Mouse (Mus musculus) liver, embryonic 12.5 days (tissue): ENCODE results near the gene Ap3d1. TPM values are rescaled to one million over a fixed set of nuclear protein-coding genes. Genes with fewer than 3 reads are reported as not detected.

Source experiments
- ATAC-seq: fragments of 200-750 bp; cut with Nextera tagmentation; 2 replicates; pipeline ENCODE4 v1.8.0; 2017; ENCODE audit warnings: moderate number of reproducible peaks, mild to moderate bottlenecking, moderate library complexity
- H3K27ac ChIP-seq: fragments of 300-500 bp; sonication (generic); 2 replicates; pipeline ENCODE4 v1.5.1; 2016; ENCODE audit warnings: mild to moderate bottlenecking
- H3K27me3 ChIP-seq: fragments of 300-500 bp; sonication (generic); replicated peaks from 2 replicates; pipeline ENCODE4 v1.6.1; 2016; ENCODE audit warnings: mild to moderate bottlenecking, moderate library complexity
- H3K36me3 ChIP-seq: fragments of 300-500 bp; sonication (generic); 2 replicates; pipeline ENCODE4 v1.6.1; 2016; ENCODE audit warnings: mild to moderate bottlenecking, moderate library complexity
- H3K4me1 ChIP-seq: fragments of 300-500 bp; sonication (generic); 2 replicates; pipeline ENCODE4 v1.6.1; 2016
- H3K4me2 ChIP-seq: fragments of 300-500 bp; sonication (generic); 2 replicates; pipeline ENCODE4 v1.6.1; 2016; ENCODE audit warnings: mild to moderate bottlenecking, moderate library complexity
- H3K4me3 ChIP-seq: fragments of 300-500 bp; sonication (generic); 2 replicates; pipeline ENCODE4 v1.5.1; 2016; ENCODE audit warnings: mild to moderate bottlenecking, moderate library complexity
- H3K9ac ChIP-seq: fragments of 300-500 bp; sonication (generic); 2 replicates; pipeline ENCODE4 v1.6.1; 2016; ENCODE audit warnings: mild to moderate bottlenecking, moderate library complexity
- H3K9me3 ChIP-seq: fragments of 300-500 bp; sonication (generic); replicated peaks from 2 replicates; pipeline ENCODE4 v1.6.1; 2016; ENCODE audit warnings: mild to moderate bottlenecking, moderate library complexity
- WGBS: fragments of 180-500 bp; shearing (Covaris S2); methylation state at CpG from one replicate; pipeline ENCODE4 v1.1.7; 2016; ENCODE audit not compliant: insufficient replicate concordance; 5-methylcytosine and 5-hydroxymethylcytosine counted together
- polyA plus RNA-seq: library from polyadenylated mRNA; unstranded; fragments of >200 nt; fragmentation: Nextera tagmentation; extraction: Ambion mirVana; gene quantifications from 2 replicates; pipeline ENCODE4 v1.2.1, GENCODE M21; 2016

Gene Ap3d1
- polyA plus RNA-seq, 1 experiment from 2014 or later = 38.2 TPM

DNA sequence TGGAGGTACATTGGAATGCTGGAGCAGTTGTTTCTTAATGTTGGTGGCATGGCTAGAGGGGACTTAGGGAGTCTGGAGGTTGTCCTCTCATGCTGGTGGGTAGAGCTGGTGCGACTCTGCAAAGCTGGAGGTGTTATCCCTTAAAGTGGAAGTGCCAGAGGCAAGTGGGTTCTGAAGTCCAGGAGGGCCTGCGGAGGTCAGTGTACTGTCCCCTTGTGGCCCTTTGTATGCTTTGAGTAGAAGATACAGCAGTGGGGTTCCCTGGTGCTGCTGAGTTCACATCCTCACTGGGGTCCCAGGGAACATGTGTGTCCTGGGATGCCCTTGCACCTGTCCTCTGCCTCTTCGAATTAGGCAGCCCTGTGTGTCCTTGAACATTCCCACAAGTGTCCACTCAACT lies 14.0 kb upstream of the Ap3d1 start:
- no peaks in the 10 kb centered on the region for H3K9me3 ChIP-seq
- peak overlapping the region; percentile 87 for H3K4me2 ChIP-seq
- no peak for ATAC-seq
- H3K4me1 ChIP-seq = peaks cover 80% of the 10 kb centered on the region
- H3K36me3 ChIP-seq = 0 out of 2 replicates have a peak, but pooled peaks cover 2% of the 10 kb centered on the region
- peak overlapping the region; percentile 87 for H3K27ac ChIP-seq
- peak overlapping the region; percentile 97 for H3K4me3 ChIP-seq
- 22% methylated on average over 3 of the region's 3 CpGs for WGBS
- peak overlapping the region; percentile 96 for H3K9ac ChIP-seq
- no peaks in the 10 kb centered on the region for H3K27me3 ChIP-seq

DNA sequence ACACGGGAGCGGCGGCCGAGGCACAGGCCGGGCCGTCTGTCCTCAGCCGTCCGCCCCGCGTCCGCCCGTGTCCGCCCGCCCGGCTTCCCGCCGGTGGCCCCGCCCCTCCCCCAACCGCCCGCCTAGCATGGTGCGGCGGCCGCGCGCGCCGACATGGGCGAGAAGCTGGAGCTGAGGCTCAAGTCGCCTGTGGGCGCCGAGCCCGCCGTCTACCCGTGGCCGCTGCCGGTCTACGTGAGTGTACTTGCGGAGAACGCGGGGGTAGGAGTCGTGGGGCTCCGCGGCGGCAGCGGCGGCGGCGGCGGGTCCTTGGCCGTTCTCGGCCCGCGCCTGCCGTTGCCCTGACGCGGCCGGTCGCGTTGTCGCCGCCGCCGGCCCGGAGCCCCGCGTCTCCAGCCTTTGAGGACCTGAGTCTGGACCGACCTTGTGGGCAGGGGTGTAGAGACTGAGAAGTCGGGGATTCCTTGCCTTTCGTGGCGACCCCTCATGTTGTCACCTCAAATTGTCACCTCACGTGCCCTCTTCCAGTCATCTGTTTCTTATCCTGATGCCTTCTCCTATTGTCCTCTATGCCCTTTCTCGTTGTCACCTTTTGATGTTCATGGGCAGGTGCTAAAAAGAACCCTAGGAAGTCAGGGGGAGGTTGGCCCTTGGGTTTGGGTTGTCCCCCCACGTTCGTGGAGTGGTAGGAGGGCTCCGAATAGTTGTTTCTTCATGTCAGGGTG lies 13.4 kb upstream of the Ap3d1 start:
- no peaks in the 10 kb centered on the region for H3K27me3 ChIP-seq
- peak overlapping the region; percentile 97 for H3K4me3 ChIP-seq
- peak overlapping the region; percentile 87 for H3K27ac ChIP-seq
- under 1% methylated on average over 74 of the region's 75 CpGs for WGBS
- H3K9me3 ChIP-seq = no peaks in the 10 kb centered on the region
- peaks cover 78% of the 10 kb centered on the region for H3K4me1 ChIP-seq
- H3K9ac ChIP-seq = peak overlapping the region; percentile 96
- 0 out of 2 replicates have a peak, but pooled peaks cover 2% of the 10 kb centered on the region for H3K36me3 ChIP-seq
- ATAC-seq = peak; percentile 62
- peak overlapping the region; percentile 87 for H3K4me2 ChIP-seq

DNA sequence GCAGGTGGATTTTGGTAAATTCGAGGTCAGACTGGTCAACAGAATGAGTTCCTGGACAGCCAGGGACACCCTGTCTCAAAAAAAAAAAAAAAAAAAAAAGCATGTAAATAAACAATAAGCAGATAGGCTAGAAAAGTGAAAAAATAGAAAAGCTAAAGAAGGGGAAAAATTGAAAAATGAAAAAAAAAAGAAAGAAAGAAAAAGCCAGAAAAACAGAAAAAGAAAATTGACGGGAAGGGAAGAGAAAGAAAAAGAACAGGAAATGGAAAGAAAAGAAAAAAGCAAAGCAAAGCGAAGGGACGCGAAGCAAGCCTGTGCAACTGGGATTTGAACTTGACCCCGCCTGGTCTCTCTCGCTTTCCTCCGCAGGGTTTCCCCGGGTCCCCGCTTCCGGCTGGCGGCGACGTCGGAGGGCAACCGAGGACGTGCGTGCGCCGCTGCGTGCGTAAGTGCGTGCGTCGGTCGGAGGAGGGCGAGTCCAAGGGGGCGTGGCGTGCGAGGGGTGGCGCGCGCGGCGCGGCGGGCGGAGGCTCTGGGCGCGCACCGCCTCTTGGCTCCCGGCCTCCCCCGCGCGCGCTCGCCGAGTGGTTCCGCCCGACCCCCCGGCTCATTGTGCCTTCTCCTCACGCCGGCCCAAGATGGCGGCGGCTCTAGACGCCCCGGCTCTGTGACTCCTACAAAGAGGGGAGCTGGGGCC lies 12.7 kb upstream of the Ap3d1 start, which contains the start of gene Dot1l:
Gene Dot1l, plus strand, starts transcription at position 613 of the 697 bp plus-strand sequence.
- H3K27ac ChIP-seq = peak within 1 kb of the TSS; percentile 87
- peak within 1 kb of the TSS; percentile 87 for H3K4me2 ChIP-seq
- H3K36me3 ChIP-seq = 0 out of 2 replicates have a peak, but pooled peaks cover 2% of the 10 kb centered on the region
- no peaks in the 10 kb centered on the region for H3K9me3 ChIP-seq
- peak within 1 kb of the TSS; percentile 96 for H3K9ac ChIP-seq
- peak within 1 kb of the TSS; percentile 97 for H3K4me3 ChIP-seq
- peaks cover 73% of the 10 kb centered on the region for H3K4me1 ChIP-seq
- peak; percentile 90 for ATAC-seq
- WGBS = 1% methylated on average over 55 of the region's 57 CpGs
- no peaks in the 10 kb centered on the region for H3K27me3 ChIP-seq

DNA sequence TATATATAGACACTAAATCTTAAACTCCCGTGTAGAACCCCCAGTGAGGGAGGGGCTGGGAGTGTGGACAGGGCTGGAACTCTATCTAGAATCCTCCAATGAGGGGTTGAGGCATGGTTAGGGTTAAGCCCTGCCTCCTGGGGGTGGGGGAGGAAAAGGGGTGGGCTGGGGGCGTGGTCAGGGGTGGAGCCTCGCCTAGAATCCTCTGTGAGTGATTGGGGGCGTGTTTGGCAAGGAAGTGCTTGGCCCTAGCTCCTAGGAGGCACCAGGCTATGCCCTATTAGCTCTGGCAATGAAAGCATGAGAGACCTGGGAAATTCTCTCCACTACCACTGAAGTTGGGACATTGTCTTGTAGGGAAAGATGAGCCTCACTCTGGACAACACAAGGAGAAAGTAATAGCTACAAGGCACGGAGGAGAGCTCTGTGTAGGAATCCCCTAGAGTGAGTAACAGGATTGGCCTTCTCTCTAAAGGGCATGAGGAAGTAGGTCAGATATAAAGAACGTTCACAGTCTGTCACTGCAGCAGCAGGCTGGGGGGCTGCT lies 10.1 kb upstream of the Ap3d1 start:
- H3K4me2 ChIP-seq = peak overlapping the region; percentile 72
- no peaks in the 10 kb centered on the region for H3K9me3 ChIP-seq
- H3K4me1 ChIP-seq = peaks cover 47% of the 10 kb centered on the region
- 4% methylated on average over 6 of the region's 6 CpGs for WGBS
- H3K36me3 ChIP-seq = no peaks in the 10 kb centered on the region
- peak overlapping the region; percentile 35 for H3K4me3 ChIP-seq
- H3K9ac ChIP-seq = peak overlapping the region; percentile 57; the same call in 1 of the 2 replicates
- ATAC-seq = peak; percentile 76
- H3K27me3 ChIP-seq = 0 out of 2 replicates have a peak, but pooled peaks cover 6% of the 10 kb centered on the region
- peak overlapping the region; percentile 66 for H3K27ac ChIP-seq

DNA sequence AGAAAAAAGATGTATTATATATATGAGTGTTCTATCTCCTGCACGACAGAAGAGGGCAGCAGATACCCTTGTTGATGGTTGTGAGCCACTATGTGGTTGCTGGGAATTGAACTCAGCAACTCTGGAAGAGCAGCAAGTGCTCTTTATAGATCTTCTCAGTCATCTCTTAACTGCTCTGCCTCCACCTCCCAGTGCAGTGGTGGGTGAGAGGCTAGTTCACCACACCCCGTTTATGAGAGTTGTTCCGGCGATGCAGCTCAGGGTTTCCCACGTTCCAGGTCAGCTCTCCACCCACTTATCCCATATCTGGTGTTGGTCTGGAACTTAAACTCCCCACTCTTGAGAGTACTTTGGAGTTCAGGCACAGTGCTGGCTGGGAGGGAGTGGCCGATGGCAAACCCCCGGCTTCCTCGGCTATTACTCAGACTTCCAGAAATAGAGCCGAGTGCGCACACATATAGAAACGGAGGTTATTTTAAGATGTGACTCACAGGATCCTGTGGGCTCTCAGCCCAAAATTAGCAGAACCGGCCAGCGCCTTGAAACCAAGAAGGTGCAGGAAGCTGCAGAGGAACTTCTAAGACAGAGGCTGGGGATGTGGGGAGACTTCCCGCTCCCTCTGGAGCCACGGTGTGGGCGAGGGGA lies 9.2 kb upstream of the Ap3d1 start:
- Histone ChIP-seq H3K9me3 (no peaks in the 10 kb centered on the region), H3K4me2 (peak overlapping the region; percentile 72), H3K4me3 (peak overlapping the region; percentile 35), H3K27me3 (0 out of 2 replicates have a peak, but pooled peaks cover 6% of the 10 kb centered on the region), H3K36me3 (no peaks in the 10 kb centered on the region), H3K9ac (peak overlapping the region; percentile 57), H3K4me1 (peaks cover 38% of the 10 kb centered on the region), H3K27ac (peak overlapping the region; percentile 66)
- WGBS = 2% methylated on average over 16 of the region's 16 CpGs
- no peak for ATAC-seq

DNA sequence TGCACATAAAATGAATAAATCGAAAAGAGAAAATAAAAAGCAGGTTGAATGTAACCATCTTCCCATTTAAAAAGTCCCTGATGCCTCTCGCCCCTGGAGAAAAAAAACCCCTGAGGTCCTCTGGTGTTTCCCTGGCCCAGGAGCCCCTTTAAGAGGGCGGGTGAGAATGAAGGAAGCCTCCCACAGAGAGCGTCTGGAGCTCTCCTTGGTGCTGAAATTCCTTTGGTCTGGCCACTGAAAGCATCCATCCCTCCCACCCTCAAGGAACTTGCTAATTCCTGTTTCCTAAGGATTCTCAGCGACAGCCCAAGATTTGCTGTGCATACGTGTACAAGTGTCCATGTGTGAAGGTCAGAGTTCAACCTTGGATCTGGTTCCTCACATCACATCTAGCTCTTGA lies 6.5 kb upstream of the Ap3d1 start:
- H3K9ac ChIP-seq = no peak overlapping the region
- no peak for ATAC-seq
- H3K4me2 ChIP-seq = no peak overlapping the region
- H3K4me3 ChIP-seq = no peak overlapping the region
- H3K4me1 ChIP-seq = peaks cover 39% of the 10 kb centered on the region
- 0 out of 2 replicates have a peak, but pooled peaks cover 6% of the 10 kb centered on the region for H3K27me3 ChIP-seq
- no peaks in the 10 kb centered on the region for H3K36me3 ChIP-seq
- WGBS = 8% methylated on average over 6 of the region's 6 CpGs
- no peaks in the 10 kb centered on the region for H3K9me3 ChIP-seq
- no peak overlapping the region for H3K27ac ChIP-seq

DNA sequence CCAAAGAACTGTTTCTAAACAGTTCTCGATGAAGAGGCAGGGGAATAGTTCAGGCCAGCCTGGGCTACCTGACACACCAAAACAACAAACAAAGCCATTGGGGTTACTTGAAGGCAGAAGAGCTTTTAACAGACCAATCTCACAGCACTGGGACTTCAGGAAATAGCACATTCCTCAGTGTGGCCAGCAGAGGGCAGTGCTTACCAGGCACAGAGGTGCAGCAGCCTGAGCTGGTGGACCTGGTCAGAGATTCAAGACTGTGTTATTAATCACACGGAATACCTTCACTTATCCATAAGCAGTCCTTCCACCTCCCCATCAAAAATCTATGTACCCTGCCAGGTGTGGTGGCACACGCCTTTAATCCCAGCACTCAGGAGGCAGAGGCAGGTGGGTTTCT lies 5.3 kb upstream of the Ap3d1 start:
- no peak overlapping the region for H3K4me3 ChIP-seq
- no peak overlapping the region for H3K9ac ChIP-seq
- H3K27me3 ChIP-seq = 0 out of 2 replicates have a peak, but pooled peaks cover 6% of the 10 kb centered on the region
- H3K4me2 ChIP-seq = no peak overlapping the region
- H3K4me1 ChIP-seq = peaks cover 43% of the 10 kb centered on the region
- no peaks in the 10 kb centered on the region for H3K36me3 ChIP-seq
- no peak for ATAC-seq
- H3K27ac ChIP-seq = no peak overlapping the region
- H3K9me3 ChIP-seq = no peaks in the 10 kb centered on the region
- WGBS = 6% methylated on average over 3 of the region's 3 CpGs

DNA sequence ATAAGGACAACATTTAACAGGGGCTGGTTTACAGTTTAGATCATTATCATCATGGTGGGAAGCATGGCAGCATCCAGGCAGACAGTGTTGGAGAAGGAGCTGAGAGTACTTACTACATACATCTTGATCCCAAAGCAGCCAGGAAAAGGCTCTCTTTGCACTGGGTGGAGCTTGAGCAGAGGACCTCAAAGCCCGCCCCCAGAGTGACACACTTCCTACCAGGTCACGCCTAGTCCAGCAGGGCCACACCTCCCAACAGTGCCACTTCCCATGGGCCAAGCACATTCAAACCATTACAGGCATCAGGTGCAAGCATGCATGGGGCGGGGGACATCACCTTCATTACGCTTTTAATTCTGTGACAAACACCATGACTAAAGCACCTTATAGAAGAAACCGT lies 2.2 kb upstream of the Ap3d1 start:
- 27% methylated on average over 5 of the region's 5 CpGs for WGBS
- H3K27me3 ChIP-seq = 0 out of 2 replicates have a peak, but pooled peaks cover 1% of the 10 kb centered on the region

DNA sequence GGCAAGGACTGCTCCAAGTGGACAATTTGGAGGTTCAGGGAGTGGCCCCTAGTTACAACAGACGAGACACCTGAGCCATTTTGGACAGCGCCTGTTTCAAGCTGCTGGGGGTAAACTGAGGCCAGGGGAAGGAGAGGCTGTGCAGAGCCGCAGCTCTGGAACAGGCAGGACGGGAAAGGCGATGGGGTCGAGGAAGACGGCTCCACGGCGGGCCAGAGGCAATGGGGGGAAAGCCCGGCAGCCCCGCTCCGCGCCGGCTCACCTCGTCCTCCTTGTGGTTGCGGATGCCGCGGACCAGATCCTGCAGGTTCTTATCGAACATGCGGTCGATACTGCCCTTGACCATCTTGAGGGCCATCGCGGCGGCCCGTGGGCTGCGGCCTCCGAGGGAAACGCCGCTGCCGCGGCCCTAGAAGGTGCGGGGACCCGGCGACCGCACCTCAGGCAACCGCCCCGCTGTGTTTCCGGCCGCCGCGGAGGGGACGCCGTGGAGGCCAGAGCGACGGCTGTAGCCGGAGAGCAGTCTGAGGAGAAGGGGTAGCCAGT lies 357 bp downstream of the Ap3d1 start:
- Histone ChIP-seq H3K36me3 (peaks cover 14% of the 10 kb centered on the region; the same call in 1 of the 2 replicates), H3K4me2 (peak overlapping the region; percentile 80), H3K27ac (peak overlapping the region; percentile 84), H3K9me3 (no peaks in the 10 kb centered on the region), H3K27me3 (no peaks in the 10 kb centered on the region), H3K4me3 (peak overlapping the region; percentile 97), H3K4me1 (peaks cover 72% of the 10 kb centered on the region), H3K9ac (peak overlapping the region; percentile 95)
- WGBS = under 1% methylated on average over 46 of the region's 46 CpGs
- peak; percentile 52 for ATAC-seq

More for the DNA sequence above, 2.2 kb upstream of the Ap3d1 start:
- no peak overlapping the region for H3K4me3 ChIP-seq
- 0 out of 2 replicates have a peak, but pooled peaks cover 6% of the 10 kb centered on the region for H3K36me3 ChIP-seq
- no peaks in the 10 kb centered on the region for H3K9me3 ChIP-seq
- peak overlapping the region; percentile 57 for H3K27ac ChIP-seq
- peak overlapping the region; percentile 25; the same call in 1 of the 2 replicates for H3K4me2 ChIP-seq
- H3K9ac ChIP-seq = 0 out of 2 replicates have a peak overlapping the region, but pooled peaks have one; percentile 9
- ATAC-seq = peak; percentile 70
- peaks cover 47% of the 10 kb centered on the region for H3K4me1 ChIP-seq

DNA sequence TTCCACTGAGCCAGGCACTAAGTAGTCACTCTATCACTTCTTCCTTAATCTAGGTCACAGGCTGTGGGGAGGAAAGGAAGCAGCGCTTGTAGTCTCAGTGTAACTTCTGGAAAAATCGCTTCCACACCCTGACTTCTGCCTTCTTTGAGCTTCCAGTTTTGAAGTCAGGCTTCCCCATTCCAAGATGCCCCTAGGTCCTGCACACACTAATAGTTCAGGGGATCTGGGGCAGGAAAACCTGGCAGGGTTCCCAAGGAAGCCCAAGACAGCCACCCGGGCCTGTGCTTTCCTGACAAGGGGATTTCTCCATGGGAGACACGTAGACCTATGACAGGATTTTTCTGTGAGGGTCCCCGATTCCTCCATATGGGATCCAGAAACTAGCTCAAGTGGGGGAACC lies 918 bp downstream of the Ap3d1 start:
- ATAC-seq = no peak
- Histone ChIP-seq H3K36me3 (peaks cover 18% of the 10 kb centered on the region), H3K4me2 (peak overlapping the region; percentile 80), H3K9ac (peak overlapping the region; percentile 95), H3K27ac (peak overlapping the region; percentile 84), H3K27me3 (no peaks in the 10 kb centered on the region), H3K4me3 (peak overlapping the region; percentile 97), H3K4me1 (peaks cover 77% of the 10 kb centered on the region), H3K9me3 (no peaks in the 10 kb centered on the region)
- WGBS = 9% methylated on average over 5 of the region's 5 CpGs

DNA sequence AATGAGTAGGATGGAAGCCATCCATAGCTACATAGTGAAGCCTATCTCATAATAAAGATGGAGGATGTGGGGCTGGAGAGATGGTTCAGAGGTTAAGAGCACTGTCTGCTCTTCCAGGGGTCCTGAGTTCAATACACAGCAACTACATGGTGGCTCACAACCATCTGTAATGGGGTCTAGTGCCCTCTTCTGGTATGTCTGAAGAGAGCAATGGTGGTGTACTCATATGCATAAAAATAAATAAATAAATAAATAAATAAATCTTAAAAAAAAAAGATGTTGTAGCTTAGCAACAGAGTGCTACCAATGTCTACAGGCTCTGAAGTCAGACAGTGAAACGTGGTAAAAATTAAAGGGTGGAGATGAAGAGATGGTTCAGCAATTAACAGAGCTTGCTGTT lies 3.4 kb downstream of the Ap3d1 start:
- Histone ChIP-seq H3K27me3 (no peaks in the 10 kb centered on the region), H3K4me1 (peaks cover 64% of the 10 kb centered on the region), H3K9ac (no peak overlapping the region), H3K4me3 (no peak overlapping the region), H3K27ac (no peak overlapping the region), H3K36me3 (peaks cover 41% of the 10 kb centered on the region), H3K4me2 (no peak overlapping the region), H3K9me3 (no peaks in the 10 kb centered on the region)
- no peak for ATAC-seq
- 66% methylated on average over 1 of the region's 1 CpGs for WGBS
